Mouse (Mus musculus) spleen, adult 12 weeks (tissue): ENCODE data around the gene Nt5e.
"Not testable (repeated sequence)": the region's sequence is repeated elsewhere in the genome, so short reads cannot be mapped to it uniquely, and the experiment has no call there.

ENCODE experiments used
- DNase-seq: peaks from one replicate; pipeline ENCODE4 v3.0.0; 2022; ENCODE audit warnings: low spot score

The Nt5e gene

DNA sequence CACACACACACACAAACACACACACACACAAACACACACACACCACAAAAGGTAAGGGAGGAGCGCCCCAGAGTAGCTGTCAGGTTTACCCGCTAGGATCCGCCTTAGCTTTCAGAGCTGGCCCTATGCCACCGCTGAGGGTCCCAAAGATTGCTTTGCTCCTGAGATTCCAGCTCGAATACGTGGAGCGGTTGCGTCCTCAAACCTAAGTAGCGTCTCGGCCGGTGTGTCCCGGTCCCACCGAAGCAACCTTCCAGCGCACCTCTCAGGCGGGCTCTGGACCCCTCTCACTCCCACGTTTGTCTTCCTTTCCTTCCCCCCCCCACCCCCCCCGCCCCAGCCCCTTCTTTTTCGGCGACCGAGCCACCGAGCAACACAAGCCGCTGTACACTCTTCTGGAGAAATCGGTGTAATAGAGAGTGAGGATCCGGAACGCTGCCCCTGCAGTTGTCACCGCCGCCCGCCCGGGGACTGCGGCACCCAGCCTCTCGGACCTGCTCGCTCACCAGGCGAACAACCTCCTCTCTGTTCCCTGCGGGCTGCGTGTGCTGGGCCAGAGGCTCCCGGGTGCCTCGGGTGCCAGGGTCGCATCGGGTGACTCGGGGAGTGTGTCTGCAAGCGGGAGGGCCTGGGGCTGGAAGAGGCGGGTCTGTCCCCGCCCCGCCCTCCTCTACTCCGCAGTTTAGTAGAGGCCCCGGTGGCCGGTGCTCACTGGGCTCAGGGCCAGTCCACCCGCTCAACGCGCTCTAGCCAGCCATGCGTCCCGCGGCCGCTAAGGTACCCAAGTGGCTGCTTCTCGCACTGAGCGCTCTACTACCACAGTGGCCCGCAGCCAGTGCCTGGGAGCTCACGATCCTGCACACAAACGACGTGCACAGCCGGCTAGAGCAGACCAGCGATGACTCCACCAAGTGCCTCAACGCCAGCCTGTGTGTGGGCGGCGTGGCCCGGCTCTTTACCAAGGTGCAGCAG is at the start of gene Nt5e:
TSS of gene Nt5e (plus strand) at position 268 of the 972 bp plus-strand sequence.
- no peak for DNase-seq

DNA sequence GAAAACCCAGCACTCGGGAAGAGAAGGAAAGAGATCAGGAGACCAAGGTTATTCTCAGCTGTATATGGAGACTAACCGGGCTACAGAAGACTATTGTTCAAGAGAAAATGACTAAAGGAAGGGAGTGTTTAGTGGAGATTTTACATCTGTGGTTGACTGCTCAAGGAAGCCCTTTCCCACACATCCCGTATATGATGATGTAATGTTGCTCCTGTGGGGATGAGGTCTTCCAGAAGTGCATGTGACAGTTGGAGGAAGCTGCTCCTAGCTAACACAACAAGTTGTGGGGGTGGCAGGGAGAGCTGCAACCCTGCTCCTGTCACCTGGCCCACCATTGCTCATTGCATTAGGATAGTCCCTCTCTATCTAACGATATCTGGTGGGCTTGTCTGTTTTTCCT is 49.4 kb upstream of the Nt5e start:
- no peak for DNase-seq

DNA sequence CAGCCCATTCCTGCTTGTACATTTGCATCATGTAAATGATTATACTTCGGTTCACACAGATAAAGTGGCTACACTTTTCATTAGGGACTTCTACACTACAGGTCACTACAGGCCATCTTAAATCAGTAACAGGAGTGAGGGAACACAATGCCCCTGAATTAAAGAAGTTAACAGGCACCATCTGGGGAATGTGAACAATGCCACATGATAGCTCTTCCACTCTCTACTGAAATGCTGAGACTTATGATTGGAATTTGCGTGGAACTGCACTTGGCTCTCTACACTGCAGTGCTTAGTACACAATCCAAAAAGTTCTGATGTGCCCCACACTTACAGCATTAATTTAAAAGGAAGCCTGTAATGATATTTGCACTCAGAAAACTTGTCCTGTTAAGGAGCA is 47.3 kb upstream of the Nt5e start:
- DNase-seq: no peak

DNA sequence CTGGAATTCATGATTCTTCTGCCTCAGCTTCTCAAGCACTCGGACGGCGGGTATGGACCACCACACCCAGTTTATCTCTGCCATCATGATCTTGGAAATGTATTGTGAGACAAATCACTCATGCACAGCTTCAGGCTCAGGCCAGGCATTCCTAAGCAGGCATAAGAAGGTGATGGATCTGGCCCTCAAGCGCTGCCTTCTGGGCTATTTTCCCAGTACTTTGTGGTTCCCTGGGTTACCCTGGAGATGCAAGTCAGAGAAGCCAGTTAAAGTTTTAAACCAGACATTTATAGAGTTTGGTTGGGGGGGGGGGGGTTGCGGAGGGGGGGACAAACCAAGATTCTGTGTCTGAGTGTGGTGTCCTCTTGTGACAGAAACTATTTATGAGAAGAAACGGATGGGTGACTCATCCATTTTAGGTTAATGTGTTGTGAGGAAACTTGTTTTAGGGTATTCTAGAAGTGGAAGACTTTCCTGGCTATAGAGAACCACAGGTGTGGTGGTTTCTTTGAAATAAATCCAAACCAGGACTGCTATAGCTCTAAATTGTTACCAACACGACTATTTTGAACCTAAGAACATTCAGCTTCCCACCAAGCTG is 37.3 kb upstream of the Nt5e start:
- no peak for DNase-seq

DNA sequence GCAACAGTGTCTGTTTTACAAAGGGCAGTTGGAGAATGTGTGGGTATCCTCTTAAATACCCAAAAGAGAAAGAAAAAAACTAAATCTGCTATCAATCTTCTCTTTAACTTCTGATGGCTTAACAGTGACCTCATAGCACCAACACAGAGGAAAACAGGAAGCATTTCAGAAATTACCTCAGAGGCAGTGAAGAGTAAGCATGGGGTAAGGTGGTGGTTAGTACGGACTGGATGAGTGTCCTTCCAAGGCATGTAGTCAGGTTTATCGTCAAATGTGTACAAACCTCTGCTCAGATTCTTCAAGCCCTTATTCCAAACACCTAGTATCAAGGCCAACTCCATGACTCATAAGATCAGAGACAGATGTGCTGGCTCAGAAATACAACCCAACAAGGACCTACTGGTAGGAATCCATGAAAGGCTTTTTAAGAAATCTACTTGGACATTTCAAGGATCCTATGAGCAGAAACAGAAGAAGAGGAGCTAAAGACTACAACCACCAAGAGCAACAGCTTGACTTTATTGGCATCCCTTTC is 34.1 kb upstream of the Nt5e start:
- DNase-seq: no peak

DNA sequence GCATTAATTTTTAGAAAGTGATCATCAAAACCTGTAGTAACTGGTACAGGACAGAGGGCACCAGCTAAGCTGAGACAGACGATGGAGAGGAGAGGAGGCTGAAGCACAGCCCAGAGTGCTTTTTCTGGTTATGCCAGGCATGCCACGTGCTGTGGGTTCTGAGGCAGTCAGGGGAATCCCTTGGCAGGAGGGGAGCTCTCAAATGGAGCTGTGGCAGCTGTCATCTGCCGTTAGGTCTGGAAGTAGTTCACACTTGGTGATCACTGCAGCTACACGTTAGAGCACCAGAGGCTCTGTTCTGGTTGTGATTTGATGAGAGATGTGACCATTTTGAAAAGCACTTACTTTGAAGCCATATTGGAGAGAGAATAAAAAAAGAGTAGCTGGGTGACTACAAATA is 31.2 kb upstream of the Nt5e start:
- DNase-seq: no peak

DNA sequence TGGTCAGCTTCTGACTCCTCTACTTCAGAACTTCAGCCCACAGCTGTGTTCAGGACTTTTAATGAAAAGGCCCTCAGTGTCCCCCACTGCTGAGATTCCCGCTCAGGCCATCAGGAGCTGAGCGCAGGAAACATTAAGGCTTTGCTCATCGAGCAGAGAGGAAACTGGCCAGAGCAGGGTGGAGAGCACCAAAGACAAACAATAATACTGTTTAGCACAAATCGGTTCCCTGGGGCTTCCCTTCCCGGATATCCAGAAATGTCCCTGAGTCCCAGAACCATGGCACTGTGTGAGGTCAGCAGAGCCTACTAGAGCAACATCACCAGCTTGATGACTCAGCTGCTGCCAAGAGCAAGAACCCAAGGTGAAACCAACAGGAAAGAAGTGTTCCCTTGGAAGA is 30.7 kb upstream of the Nt5e start:
- DNase-seq: no peak

DNA sequence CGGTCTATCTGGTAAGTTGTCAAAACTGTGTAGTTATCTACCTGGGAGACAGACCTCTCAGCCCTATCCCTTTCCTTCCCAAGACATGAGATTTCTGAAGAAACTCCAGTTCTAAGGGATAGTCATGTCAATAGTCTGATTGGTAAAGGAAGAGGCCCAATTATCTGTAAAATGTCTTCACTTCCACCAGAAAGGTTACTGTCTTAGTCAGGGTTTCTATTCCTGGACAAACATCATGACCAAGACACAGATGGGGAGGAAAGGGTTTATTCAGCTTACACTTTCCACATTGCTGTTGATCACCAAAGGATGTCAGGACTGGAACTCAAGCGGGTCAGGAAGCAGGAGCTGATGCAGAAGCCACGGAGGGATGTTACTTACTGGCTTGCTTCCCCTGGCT is 29.8 kb upstream of the Nt5e start:
- DNase-seq: not testable (repeated sequence)

DNA sequence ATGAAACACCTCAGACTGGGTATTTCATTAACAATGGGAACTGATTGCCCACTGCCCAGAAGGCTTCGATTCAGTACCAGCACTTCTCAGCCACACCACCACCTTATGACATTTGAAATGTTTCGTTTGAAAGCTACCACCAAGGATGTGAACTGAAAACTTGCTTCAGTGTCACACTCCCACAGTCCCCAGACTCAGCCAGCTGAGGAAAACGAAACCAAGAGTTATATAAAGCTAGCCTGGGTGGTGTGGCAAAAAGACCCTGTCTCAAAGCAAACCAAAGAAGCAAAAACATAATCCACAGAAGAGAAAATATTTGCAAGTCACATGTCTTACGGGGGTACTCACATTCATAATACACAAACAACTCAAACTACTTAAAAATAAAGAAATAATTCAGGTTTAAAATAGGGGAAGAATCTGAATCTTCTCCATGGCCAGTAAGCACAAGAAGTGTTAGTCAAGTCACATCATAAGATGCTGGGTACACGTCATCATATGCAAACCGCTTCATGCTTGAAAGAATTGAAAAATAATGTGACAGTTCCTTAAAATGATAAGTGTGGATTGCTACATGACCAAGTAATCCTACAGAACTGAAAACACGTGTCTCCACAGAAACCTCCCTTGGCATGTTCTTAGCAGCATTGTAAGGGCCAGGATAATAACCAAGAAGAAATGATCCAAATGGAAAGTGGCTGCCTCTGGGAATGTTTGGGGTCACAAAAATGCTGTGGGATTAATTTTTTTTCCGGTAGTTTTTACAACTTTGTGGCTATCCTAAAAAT is 28.9 kb upstream of the Nt5e start:
- DNase-seq: no peak

DNA sequence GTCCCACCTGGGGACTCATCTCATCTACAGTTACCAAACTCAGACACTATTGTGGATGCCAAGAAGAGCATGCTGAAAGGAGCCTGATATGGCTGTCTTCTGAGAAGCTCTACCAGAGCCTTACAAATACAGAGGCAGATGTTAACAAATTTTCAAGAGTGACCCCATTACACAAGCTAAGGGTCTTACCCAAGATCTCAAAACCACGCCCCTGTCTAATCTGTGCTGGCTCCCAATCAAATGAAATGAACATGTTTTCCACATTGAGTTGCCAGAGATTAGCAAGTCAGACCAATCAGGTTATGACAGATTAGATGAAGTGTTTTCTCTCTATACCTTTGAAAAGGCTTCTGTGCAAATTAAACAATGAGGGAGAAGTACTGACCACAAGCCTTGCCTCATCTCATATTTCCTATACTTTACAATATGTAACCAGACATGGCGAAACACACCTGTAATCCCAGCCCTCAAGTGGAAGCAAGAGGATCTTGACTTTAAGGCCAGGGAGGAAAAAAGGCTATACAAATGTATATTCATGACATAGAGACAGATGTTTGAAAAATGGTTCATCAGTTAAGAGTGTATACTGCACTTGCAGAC is 19.9 kb upstream of the Nt5e start:
- no peak for DNase-seq

DNA sequence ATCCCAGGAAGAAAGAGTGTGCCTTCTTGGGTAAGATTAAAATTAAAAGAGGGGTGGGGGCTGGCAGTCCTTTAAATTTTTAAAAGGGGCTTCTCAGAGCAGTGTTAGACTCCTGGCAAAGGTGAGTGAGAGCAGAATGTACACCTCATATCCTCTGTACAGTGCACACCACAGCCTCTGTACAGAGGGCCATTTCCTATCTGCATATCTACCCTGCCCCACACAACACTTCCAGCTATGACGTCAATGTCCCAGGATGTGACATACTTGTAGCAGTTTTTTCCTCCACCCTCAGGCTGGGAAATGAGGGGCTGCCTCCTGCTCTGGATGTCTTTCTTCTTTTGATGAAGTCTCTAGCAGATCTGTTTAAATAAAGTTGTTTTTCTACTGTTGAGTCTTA is 17.9 kb upstream of the Nt5e start:
- no peak for DNase-seq

DNA sequence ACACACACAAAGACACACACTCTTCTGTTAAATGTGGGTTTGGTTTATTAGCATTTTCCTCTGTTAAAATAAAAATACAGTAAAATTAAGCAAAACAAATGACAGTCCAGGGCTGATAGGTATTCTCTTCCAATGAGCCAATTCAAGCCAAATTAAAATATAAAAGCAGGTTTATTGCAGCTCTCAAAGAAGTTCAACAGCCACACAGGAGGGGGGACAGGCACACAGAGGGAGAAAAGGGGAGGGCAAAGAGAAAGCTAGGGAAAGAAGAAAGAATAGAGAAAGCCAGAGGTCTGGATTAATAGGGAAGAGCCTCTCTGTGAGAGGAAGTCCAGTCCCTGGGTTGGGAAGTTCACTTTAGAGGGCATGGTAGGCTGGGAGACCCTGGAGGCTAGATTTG is 7.8 kb upstream of the Nt5e start:
- no peak for DNase-seq

DNA sequence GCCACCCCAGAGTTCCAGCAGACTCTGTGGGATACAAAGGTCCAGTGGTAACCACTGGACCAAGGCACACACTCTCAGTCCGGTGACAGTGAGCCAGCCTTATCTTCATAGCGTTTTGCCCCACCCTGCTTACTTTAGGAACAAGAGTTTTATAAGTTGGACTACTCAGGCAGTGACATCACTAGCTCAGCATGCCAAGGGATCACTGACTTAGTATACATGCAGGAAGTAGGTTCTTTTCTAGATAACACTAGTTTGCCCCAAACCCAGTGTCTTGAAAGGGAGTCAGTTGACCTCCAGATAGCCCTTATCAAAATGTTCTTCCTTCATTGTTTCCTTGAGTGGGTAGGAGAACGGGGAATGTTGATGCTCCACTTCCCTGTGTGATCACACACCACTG is 2.4 kb upstream of the Nt5e start:
- DNase-seq: no peak

DNA sequence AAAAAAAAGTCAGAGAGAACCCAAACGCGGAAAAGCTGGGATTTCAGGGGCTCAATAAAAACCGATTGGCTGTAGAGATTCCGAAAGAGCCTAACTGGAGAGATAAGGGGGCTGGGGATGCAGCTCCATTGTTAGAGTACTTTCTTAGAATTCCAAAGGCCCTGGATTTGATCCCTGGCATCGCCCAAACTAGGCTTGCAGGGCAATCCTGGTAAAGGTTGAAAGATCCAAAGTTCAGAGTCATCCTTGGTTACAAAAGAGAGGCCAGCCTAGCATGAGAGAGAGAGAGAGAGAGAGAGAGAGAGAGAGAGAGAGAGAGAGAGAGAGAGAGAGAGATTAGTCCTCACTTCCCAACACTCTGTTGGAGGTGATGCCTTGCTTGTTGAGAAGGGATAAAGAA is 1.7 kb downstream of the Nt5e start:
- no peak for DNase-seq

DNA sequence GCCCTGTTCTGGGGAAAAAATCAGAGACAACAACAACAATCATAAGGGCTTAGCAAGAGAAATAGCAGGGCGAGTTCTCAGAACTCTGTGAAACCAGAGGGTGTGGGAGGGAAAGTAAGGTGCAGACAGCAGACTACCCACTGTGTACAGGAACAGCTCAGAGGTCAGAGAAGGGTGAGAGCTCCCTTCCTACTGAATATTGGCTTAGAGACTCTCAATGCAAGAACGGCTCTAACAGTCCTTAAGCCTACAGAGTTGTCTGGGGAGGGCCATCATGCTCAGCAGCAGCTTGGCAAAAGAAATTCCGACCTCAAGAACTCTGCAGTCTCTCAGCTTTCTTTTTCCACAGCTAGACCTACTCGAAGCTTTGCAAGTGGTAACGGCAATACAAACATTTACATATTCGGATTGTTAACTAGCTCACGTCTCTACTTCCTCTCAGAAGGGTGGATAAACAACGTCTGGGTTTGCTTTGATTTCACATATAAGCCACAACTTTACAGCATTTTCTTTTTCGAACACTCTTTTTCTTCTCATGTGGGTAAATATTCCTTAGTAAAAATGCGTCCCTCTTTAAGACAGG is 2.3 kb downstream of the Nt5e start:
- no peak for DNase-seq

DNA sequence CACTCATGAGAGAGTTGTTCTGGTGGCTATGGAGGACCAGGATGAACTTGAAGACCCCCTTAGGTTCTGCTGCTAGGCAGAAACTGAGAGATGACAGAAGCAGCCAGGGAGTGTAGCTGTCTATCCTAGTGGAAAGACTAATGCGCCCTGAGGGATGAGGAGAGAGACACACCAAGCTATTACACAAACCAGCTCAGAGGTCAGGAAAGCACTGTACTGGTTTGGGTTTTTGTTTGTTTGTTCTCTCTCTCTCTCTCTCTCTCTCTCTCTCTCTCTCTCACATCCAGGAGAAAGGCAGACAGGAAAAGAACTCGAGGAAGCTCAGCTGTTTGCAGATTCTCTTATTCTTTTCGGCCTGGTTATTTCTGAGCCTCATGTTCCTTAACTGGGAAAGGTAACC is 3.3 kb downstream of the Nt5e start:
- no peak for DNase-seq

DNA sequence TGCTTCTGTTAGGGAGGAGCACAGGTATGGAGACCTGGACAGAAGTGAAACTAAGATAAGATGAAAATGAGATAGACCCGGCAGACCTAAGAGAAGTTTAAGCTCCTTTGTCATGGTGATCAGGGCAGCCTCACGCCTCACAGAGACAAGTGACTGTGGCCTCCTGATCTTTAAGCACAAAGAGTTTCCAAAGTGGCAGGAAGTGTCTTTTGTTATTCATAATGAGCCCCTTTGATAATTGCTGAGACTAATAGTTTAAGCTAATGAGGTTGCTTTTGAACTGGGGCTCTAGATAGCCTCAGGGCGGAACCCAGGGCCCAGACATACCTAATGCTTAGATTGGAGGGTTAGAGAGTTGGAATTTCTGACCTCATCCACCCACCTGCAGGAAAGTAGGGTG is 5.5 kb downstream of the Nt5e start:
- no peak for DNase-seq

DNA sequence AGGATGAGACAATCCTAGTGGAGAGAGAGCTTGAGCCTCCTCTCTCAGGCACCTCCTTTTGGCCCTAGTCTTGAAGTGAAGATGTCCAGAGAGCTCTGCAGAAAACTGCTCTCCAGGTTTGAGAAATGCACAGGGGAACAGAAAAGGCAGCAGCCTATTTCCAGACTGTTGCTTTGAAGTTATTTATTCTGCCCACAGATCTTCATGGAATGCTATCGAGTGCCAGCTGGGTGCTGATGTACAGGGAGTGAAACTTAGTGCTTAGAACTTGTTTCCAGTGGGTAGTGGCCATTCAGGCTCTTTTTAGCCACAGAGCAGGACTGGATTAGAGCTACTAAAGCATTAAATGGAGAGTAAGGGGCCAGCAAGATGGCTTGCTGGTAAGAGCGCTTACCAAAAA is 8.8 kb downstream of the Nt5e start:
- no peak for DNase-seq

DNA sequence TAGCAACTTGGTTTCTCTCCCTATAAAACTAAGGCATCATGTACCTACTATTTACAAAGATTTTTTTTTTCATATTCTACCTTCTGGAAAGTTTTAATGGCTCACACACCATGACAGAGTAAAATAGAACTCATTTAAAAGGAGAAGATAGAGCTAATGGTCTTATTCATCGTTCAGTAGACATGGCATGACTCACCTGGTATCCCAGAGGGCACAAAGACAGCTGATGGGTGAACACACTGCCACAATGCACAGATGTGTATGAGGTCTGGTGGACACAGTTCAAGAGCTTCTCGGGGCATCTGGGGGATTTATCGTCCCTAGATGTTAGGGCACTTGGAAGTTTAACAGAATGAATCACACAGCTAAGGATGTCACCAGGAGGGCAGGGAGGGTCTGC is 13.8 kb downstream of the Nt5e start:
- no peak for DNase-seq

DNA sequence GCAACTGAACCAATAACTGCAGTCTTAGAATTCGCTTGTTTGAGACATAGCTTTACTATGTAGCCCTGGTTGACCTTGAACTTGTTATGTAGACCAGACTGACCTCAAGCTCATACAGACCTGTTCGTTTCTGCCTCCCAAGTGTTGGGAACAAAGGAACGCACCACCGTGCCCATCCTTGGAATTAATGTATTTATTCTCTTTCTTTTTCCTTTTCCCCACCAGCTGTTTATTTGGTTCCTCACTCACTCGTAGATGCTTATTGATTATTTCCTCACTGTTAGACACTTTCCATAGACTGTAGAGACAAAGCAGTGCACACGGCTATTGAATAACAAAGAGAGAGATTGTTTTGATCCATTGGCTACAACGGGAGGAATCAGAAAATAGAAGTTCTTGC is 15.2 kb downstream of the Nt5e start:
- no peak for DNase-seq

DNA sequence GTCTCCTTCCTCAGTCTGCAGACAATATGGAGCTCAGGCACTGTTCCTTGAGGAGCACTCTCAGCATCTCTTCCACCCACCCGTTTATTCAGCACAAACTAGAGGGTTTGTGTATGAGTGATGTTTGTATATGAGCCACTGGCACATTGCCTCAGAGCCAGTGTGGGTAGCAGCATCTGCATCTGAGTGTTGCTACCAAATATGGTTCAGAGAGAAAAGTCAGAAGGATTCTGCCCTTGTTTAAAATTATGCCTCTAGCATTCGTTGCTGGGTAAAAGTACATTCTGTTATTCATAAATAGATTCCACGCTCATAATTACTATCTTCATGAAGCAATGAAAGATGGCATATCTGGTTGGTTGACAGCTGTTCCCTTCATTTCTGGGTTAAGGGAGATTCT is 15.7 kb downstream of the Nt5e start:
- DNase-seq: no peak

DNA sequence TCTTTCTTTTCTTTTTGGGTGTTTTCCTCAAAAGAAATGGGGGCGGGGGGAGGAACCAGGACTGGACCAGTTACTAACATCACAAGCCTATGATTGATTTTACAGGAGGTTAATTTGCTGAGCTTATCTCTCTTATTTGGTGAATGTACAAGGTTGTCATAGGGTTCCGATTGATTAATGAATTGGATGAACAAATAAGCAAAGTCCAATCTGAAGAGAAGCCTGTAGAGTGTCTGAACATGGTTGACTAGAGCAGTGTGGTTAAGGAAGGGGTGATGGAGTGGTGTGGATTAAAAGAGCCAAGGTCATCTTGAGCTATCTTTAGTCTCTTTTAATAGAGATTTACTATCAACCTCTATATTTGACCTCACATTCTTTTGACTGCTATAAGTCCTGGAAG is 17.4 kb downstream of the Nt5e start:
- no peak for DNase-seq
